Mouse (Mus musculus): ENCODE measurements around the gene Sars2. TPM values are rescaled to one million over a fixed set of nuclear protein-coding genes. Genes with fewer than 3 reads are reported as not detected.
A peak's percentile ranks its signal among the peaks of the same experiment; 100 is the strongest.

The Sars2 gene
- total and polyA plus RNA-seq, 3 experiments, result 10.5 to 24.9 (median 17.1) TPM

- dilution Hi-C loops (cut with MboI; ENCODE audit: extremely low pct_ligation_motif_present, extremely low pct_unique_long_range_greater_than_20kb, low sequenced_read_pairs), result no loop called here
Observed at GRCm38 (mm10) chr7:28724613-28725012, 17.2 kb upstream of the Sars2 start.

GRCm38 (mm10) chr7:28726600-28726999, 15.2 kb upstream of the Sars2 start:
- in situ Hi-C loops (cut with MboI; ENCODE audit: low pct_ligation_motif_present, low pct_unique_long_range_greater_than_20kb, low sequenced_read_pairs), result no loop called here
- TF ChIP-seq CTCF (conservative IDR thresholded peaks at IDR 0.05 in 1 of 2, IDR thresholded peaks at IDR 0.05 in 1 of 2; ENCODE audit: low read depth in 2 of 2, low read length in 2 of 2) (peak; percentile 79 to 95), MAX (IDR thresholded peaks at IDR 0.05; ENCODE audit: low read length) (peak; percentile 84), MXI1 (IDR thresholded peaks at IDR 0.05; ENCODE audit: low read depth, low read length) (peak; percentile 73), NELFE (IDR thresholded peaks at IDR 0.05; ENCODE audit: low read depth, low read length) (no peak), POLR2AphosphoS2 (IDR thresholded peaks at IDR 0.05; ENCODE audit: low read depth, low read length) (no peak), USF1 (IDR thresholded peaks at IDR 0.05; ENCODE audit: low read depth, low read length) (no peak), RAD21 (IDR thresholded peaks at IDR 0.05; ENCODE audit: low read depth, low read length) (peak; percentile 96), NRF1 (IDR thresholded peaks at IDR 0.05; ENCODE audit: low read depth, low read length) (peak; percentile 66), USF2 (conservative IDR thresholded peaks at IDR 0.05; ENCODE audit: low read depth, low read length) (no peak), GABPA (IDR thresholded peaks at IDR 0.05; ENCODE audit: insufficient replicate concordance, low read depth, low read length) (no peak), SIN3A (IDR thresholded peaks at IDR 0.05; ENCODE audit: low read length) (no peak), SMC3 (IDR thresholded peaks at IDR 0.05; ENCODE audit: low read depth, low read length) (peak; percentile 78), HCFC1 (IDR thresholded peaks at IDR 0.05; ENCODE audit: low read depth, low read length) (no peak; the same call in 1 of the 2 replicates), ZNF384 (IDR thresholded peaks at IDR 0.05; ENCODE audit: low read depth, low read length) (peak; percentile 77), MYC (IDR thresholded peaks at IDR 0.05; ENCODE audit: low read depth, low read length) (peak; percentile 74)
- dilution Hi-C loops (cut with MboI; ENCODE audit: extremely low pct_ligation_motif_present, extremely low pct_unique_long_range_greater_than_20kb, low sequenced_read_pairs), result no loop called here
- no peak overlapping the region for H3K27ac ChIP-seq (ENCODE audit: insufficient read depth, low read depth)
- H3K4me3 ChIP-seq (replicated peaks in 1 of 3; ENCODE audit: low read depth in 2 of 3, low read length in 2 of 3, poor library complexity in 1 of 3), result no peak overlapping the region
- H3K4me1 ChIP-seq (ENCODE audit: control insufficient read depth in 1 of 2, insufficient read depth in 2 of 2), result 0 out of 4 replicates have a peak, but pooled peaks cover 0 to 2% of the 10 kb centered on the region in 2 experiments
- peaks cover 14% of the 10 kb centered on the region for H3K9me3 ChIP-seq (replicated peaks; ENCODE audit: low read length)
- DNase-seq (ENCODE audit: extremely low read depth), result peak; percentile 63
- peak overlapping the region; percentile 35; the same call in 1 of the 2 replicates for H3K4me2 ChIP-seq (ENCODE audit: insufficient read depth, low read depth, poor library complexity, severe bottlenecking)
- no peaks in the 10 kb centered on the region for H3K36me3 ChIP-seq (replicated peaks in 1 of 2; ENCODE audit: control insufficient read depth in 1 of 2, insufficient read depth in 1 of 2, low read length in 1 of 2)
- no peaks in the 10 kb centered on the region for H3K79me2 ChIP-seq (replicated peaks; ENCODE audit: control insufficient read depth, extremely low read depth, insufficient read depth, poor library complexity, severe bottlenecking)
- H3K9ac ChIP-seq (ENCODE audit: insufficient read depth, low read depth), result no peak overlapping the region
- peaks cover 3% of the 10 kb centered on the region for H3K27me3 ChIP-seq (replicated peaks)

More at GRCm38 (mm10) chr7:28724613-28725012, 17.2 kb upstream of the Sars2 start:
- Histone ChIP-seq H3K79me2 (replicated peaks; ENCODE audit: control insufficient read depth, extremely low read depth, insufficient read depth, poor library complexity, severe bottlenecking) (no peaks in the 10 kb centered on the region), H3K36me3 (replicated peaks in 1 of 2; ENCODE audit: control insufficient read depth in 1 of 2, insufficient read depth in 1 of 2, low read length in 1 of 2) (no peaks in the 10 kb centered on the region), H3K27ac (ENCODE audit: insufficient read depth, low read depth) (no peak overlapping the region), H3K4me1 (ENCODE audit: control insufficient read depth in 1 of 2, insufficient read depth in 2 of 2) (0 out of 4 replicates have a peak, but pooled peaks cover 0 to 2% of the 10 kb centered on the region in 2 experiments), H3K4me3 (replicated peaks in 1 of 3; ENCODE audit: low read depth in 2 of 3, low read length in 2 of 3, poor library complexity in 1 of 3) (no peak overlapping the region), H3K27me3 (replicated peaks) (peaks cover 3% of the 10 kb centered on the region), H3K9me3 (replicated peaks; ENCODE audit: low read length) (peaks cover 5% of the 10 kb centered on the region), H3K9ac (ENCODE audit: insufficient read depth, low read depth) (no peak overlapping the region), H3K4me2 (ENCODE audit: insufficient read depth, low read depth, poor library complexity, severe bottlenecking) (no peak overlapping the region)
- in situ Hi-C loops (cut with MboI; ENCODE audit: low pct_ligation_motif_present, low pct_unique_long_range_greater_than_20kb, low sequenced_read_pairs), result no loop called here
- no peak for DNase-seq (ENCODE audit: extremely low read depth)
- TF ChIP-seq HCFC1 (IDR thresholded peaks at IDR 0.05; ENCODE audit: low read depth, low read length) (no peak), MAFK (IDR thresholded peaks at IDR 0.05; ENCODE audit: insufficient replicate concordance, low read length) (no peak), SMC3 (IDR thresholded peaks at IDR 0.05; ENCODE audit: low read depth, low read length) (no peak), RAD21 (IDR thresholded peaks at IDR 0.05; ENCODE audit: low read depth, low read length) (no peak), RCOR1 (conservative IDR thresholded peaks at IDR 0.05; ENCODE audit: low read depth, low read length) (no peak), MXI1 (IDR thresholded peaks at IDR 0.05; ENCODE audit: low read depth, low read length) (no peak), NRF1 (IDR thresholded peaks at IDR 0.05; ENCODE audit: low read depth, low read length) (no peak), KAT2A (IDR thresholded peaks at IDR 0.05; ENCODE audit: insufficient replicate concordance, low read length) (no peak), TBP (conservative IDR thresholded peaks at IDR 0.05; ENCODE audit: low read depth, low read length) (no peak), POLR2A (IDR thresholded peaks at IDR 0.05; ENCODE audit: low read depth, low read length) (no peak), E2F4 (IDR thresholded peaks at IDR 0.05; ENCODE audit: insufficient replicate concordance, low read depth, low read length) (no peak), IRF4 (IDR thresholded peaks at IDR 0.05; ENCODE audit: low read depth, low read length) (no peak), GABPA (IDR thresholded peaks at IDR 0.05; ENCODE audit: insufficient replicate concordance, low read depth, low read length) (no peak), ZNF384 (IDR thresholded peaks at IDR 0.05; ENCODE audit: low read depth, low read length) (no peak), ZMIZ1 (IDR thresholded peaks at IDR 0.05; ENCODE audit: low read depth, low read length) (no peak), JUND (conservative IDR thresholded peaks at IDR 0.05; ENCODE audit: low read depth, low read length) (no peak), ELF1 (IDR thresholded peaks at IDR 0.05; ENCODE audit: low read depth, low read length) (no peak)

Data from CH12.LX (cell line).